Mouse (Mus musculus): Measurements from ENCODE around the gene AC129217.1.
"Not testable (repeated sequence)": the region's sequence is repeated elsewhere in the genome, so short reads cannot be mapped to it uniquely, and the experiment has no call there.

Gene AC129217.1

GRCm38 (mm10) chr19:8830664-8831063 is 1.1 kb downstream of the AC129217.1 start:
- no peak for DNase-seq (ENCODE audit: low read depth)

GRCm38 (mm10) chr19:8831262-8831661 is 1.7 kb downstream of the AC129217.1 start:
- no peak for DNase-seq (ENCODE audit: low read depth)

GRCm38 (mm10) chr19:8832971-8833370 is 3.4 kb downstream of the AC129217.1 start:
- no peak for DNase-seq (ENCODE audit: low read depth)

GRCm38 (mm10) chr19:8836327-8836726 is 6.8 kb downstream of the AC129217.1 start:
- not testable (repeated sequence) for DNase-seq (ENCODE audit: low read depth)

- DNase-seq (ENCODE audit: low read depth): no peak
Observed at GRCm38 (mm10) chr19:8837251-8837791, 7.7 kb downstream of the AC129217.1 start, which contains the start of gene Bscl2. Bscl2 (plus strand) TSS chr19:8837467.

GRCm38 (mm10) chr19:8838041-8838730 is 8.6 kb downstream of the AC129217.1 start:
- no peak for DNase-seq (ENCODE audit: low read depth)

- DNase-seq (ENCODE audit: low read depth): no peak
Observed at GRCm38 (mm10) chr19:8839103-8839907, 9.7 kb downstream of the AC129217.1 start, which contains the start of gene Gng3. Gng3 (minus strand) TSS chr19:8839194.

- DNase-seq (ENCODE audit: low read depth): peak; percentile 79
Observed at GRCm38 (mm10) chr19:8839908-8840791, 10.6 kb downstream of the AC129217.1 start.

GRCm38 (mm10) chr19:8841012-8841411 is 11.4 kb downstream of the AC129217.1 start:
- DNase-seq (ENCODE audit: low read depth): no peak

GRCm38 (mm10) chr19:8842961-8843360 is 13.4 kb downstream of the AC129217.1 start:
- no peak for DNase-seq (ENCODE audit: low read depth)

- peak; percentile 83 for DNase-seq (ENCODE audit: low read depth)
Observed at GRCm38 (mm10) chr19:8844371-8845129, 15.0 kb downstream of the AC129217.1 start.

- DNase-seq (ENCODE audit: low read depth): no peak
Observed at GRCm38 (mm10) chr19:8848356-8848755, 18.8 kb downstream of the AC129217.1 start.

- peak; percentile 44 for DNase-seq (ENCODE audit: low read depth)
Observed at GRCm38 (mm10) chr19:8850402-8850901, 20.9 kb downstream of the AC129217.1 start, which contains the start of gene Lrrn4cl. Lrrn4cl (plus strand) TSS chr19:8850768.

- DNase-seq (ENCODE audit: low read depth): no peak
Observed at GRCm38 (mm10) chr19:8851639-8852038, 22.1 kb downstream of the AC129217.1 start.

GRCm38 (mm10) chr19:8852236-8852928 is 22.8 kb downstream of the AC129217.1 start:
- DNase-seq (ENCODE audit: low read depth): no peak

- DNase-seq (ENCODE audit: low read depth): no peak
Observed at GRCm38 (mm10) chr19:8853117-8853516, 23.5 kb downstream of the AC129217.1 start.

- DNase-seq (ENCODE audit: low read depth): peak; percentile 74
Observed at GRCm38 (mm10) chr19:8857689-8858088, 28.1 kb downstream of the AC129217.1 start.

GRCm38 (mm10) chr19:8859018-8859417 is 29.4 kb downstream of the AC129217.1 start:
- peak; percentile 61 for DNase-seq (ENCODE audit: low read depth)

- DNase-seq (ENCODE audit: low read depth): no peak
Observed at GRCm38 (mm10) chr19:8864265-8864664, 34.7 kb downstream of the AC129217.1 start.

GRCm38 (mm10) chr19:8870381-8870780 is 40.8 kb downstream of the AC129217.1 start:
- DNase-seq (ENCODE audit: low read depth): not testable (repeated sequence)
